Mouse (Mus musculus) neural tube, embryonic 12.5 days (tissue): ENCODE measurements around the gene Tmem191c. TPM values are rescaled to one million over a fixed set of nuclear protein-coding genes. Genes with fewer than 3 reads are reported as not detected.
"Not testable (repeated sequence)": the region's sequence is repeated elsewhere in the genome, so short reads cannot be mapped to it uniquely, and the experiment has no call there.

Source experiments
- ATAC-seq: fragments of 200-750 bp; cut with Nextera tagmentation; 2 replicates; pipeline ENCODE4 v1.8.0; 2017; ENCODE audit warnings: low read depth, mild to moderate bottlenecking, moderate TSS enrichment, moderate library complexity; ENCODE audit not compliant: low FRiP score
- H3K27ac ChIP-seq: fragments of 300-500 bp; sonication (generic); 2 replicates; pipeline ENCODE4 v1.5.1; 2016
- H3K27me3 ChIP-seq: fragments of 300-500 bp; sonication (generic); replicated peaks from 2 replicates; pipeline ENCODE4 v1.6.1; 2016; ENCODE audit warnings: mild to moderate bottlenecking
- H3K36me3 ChIP-seq: fragments of 300-500 bp; sonication (generic); 2 replicates; pipeline ENCODE4 v1.6.1; 2016; ENCODE audit warnings: mild to moderate bottlenecking
- H3K4me1 ChIP-seq: fragments of 300-500 bp; sonication (generic); 2 replicates; pipeline ENCODE4 v1.6.1; 2016
- H3K4me2 ChIP-seq: fragments of 300-500 bp; sonication (generic); replicated peaks from 2 replicates; pipeline ENCODE4 v1.6.1; 2016; ENCODE audit warnings: mild to moderate bottlenecking
- H3K4me3 ChIP-seq: fragments of 300-500 bp; sonication (generic); 2 replicates; pipeline ENCODE4 v1.5.1; 2016
- H3K9ac ChIP-seq: fragments of 300-500 bp; sonication (generic); 2 replicates; pipeline ENCODE4 v1.6.1; 2016; ENCODE audit warnings: mild to moderate bottlenecking
- H3K9me3 ChIP-seq: fragments of 300-500 bp; sonication (generic); 2 replicates; pipeline ENCODE4 v1.6.1; 2016; ENCODE audit warnings: mild to moderate bottlenecking
- WGBS: fragments of 180-500 bp; shearing (Covaris S2); methylation state at CpG from one replicate; pipeline ENCODE4 v1.1.7; 2016; 5-methylcytosine and 5-hydroxymethylcytosine counted together
- polyA plus RNA-seq: library from polyadenylated mRNA; unstranded; fragments of >200 nt; fragmentation: Nextera tagmentation; extraction: Ambion mirVana; gene quantifications from 2 replicates; pipeline ENCODE4 v1.2.1, GENCODE M21; 2016

Tmem191c gene
- 22.8 and 23.1 TPM in 2 replicates for polyA plus RNA-seq

DNA sequence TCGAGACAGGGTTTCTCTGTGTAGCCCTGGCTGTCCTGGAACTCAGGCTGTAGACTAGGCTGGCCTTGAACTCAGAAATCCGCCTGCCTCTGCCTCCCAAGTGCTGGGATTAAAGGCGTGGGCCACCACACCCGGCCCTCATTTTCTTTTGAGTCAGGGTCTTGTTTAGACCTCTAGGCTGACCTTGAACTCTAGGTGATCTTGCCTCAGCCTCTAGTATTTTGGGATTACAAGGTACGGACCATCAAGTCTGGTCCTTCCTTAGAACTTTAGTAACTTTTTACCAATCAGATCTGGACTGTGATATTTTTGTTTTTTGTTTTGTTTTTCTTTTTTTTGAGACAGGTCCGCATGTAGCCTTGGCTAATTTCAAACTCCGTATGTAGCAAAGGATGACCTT lies at the start of gene Tmem191c:
Tmem191c (plus strand) TSS at position 357 of the 400 bp plus-strand sequence.
- ATAC-seq = no peak

DNA sequence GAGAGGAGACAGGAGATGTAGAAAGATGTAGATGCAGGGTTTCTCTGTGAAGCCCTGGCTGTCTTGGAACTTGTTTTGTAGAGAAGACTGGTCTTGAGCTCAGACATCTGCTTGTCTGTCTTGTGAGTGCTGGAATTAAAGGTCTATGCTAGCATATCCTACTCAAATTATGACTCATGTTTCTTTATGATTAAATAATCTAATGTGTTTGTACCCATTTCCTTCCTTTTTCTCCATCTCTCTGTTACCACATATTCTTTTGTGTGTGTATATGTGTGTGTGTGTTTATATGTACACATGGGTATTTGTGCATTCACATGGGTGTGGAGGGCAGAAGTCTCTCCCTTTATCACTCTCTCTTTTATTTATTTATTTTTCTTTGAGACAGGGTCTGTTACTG lies 49.4 kb upstream of the Tmem191c start:
- H3K9me3 ChIP-seq = 0 out of 2 replicates have a peak, but pooled peaks cover 4% of the 10 kb centered on the region
- no peaks in the 10 kb centered on the region for H3K36me3 ChIP-seq
- H3K27ac ChIP-seq = no peak overlapping the region
- no peaks in the 10 kb centered on the region for H3K27me3 ChIP-seq
- no peak overlapping the region for H3K4me2 ChIP-seq
- no peak for ATAC-seq
- H3K9ac ChIP-seq = no peak overlapping the region
- no peak overlapping the region for H3K4me3 ChIP-seq
- H3K4me1 ChIP-seq = no peaks in the 10 kb centered on the region

More for the DNA sequence above, at the start of gene Tmem191c:
- WGBS = 56% methylated on average over 7 of the region's 7 CpGs
- peak within 1 kb of the TSS; percentile 93 for H3K4me2 ChIP-seq
- H3K4me3 ChIP-seq = peak within 1 kb of the TSS; percentile 51
- peaks cover 30% of the 10 kb centered on the region for H3K27me3 ChIP-seq
- H3K27ac ChIP-seq = peak within 1 kb of the TSS; percentile 37; the same call in 1 of the 2 replicates
- peaks cover 21% of the 10 kb centered on the region for H3K4me1 ChIP-seq
- peaks cover 5% of the 10 kb centered on the region; the same call in 1 of the 2 replicates for H3K36me3 ChIP-seq
- peaks cover 4% of the 10 kb centered on the region; the same call in 1 of the 2 replicates for H3K9me3 ChIP-seq
- peak within 1 kb of the TSS; percentile 48 for H3K9ac ChIP-seq

DNA sequence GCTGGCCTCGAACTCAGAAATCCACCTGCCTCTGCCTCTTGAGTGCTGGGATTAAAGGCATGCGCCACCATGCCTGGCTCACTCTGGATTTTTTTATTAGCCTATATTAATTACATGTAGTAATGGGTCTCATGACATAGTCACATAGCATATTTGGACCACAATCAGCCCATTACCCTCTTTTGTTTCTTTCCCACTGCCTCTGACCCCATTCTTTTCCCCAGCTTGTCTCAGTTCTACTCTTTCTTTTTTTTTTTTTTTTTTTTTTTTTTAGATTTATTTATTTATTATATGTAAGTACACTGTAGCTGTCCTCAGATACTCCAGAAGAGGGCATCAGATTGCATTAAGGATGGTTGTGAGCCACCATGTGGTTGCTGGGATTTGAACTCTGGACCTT lies 44.4 kb upstream of the Tmem191c start:
- not testable (repeated sequence) for H3K27ac ChIP-seq, ATAC-seq, H3K9ac ChIP-seq, H3K36me3 ChIP-seq, H3K4me2 ChIP-seq, H3K9me3 ChIP-seq, H3K4me3 ChIP-seq, H3K27me3 ChIP-seq
- peaks cover 23% of the 10 kb centered on the region for H3K4me1 ChIP-seq
- WGBS = 93% methylated on average over 2 of the region's 2 CpGs

DNA sequence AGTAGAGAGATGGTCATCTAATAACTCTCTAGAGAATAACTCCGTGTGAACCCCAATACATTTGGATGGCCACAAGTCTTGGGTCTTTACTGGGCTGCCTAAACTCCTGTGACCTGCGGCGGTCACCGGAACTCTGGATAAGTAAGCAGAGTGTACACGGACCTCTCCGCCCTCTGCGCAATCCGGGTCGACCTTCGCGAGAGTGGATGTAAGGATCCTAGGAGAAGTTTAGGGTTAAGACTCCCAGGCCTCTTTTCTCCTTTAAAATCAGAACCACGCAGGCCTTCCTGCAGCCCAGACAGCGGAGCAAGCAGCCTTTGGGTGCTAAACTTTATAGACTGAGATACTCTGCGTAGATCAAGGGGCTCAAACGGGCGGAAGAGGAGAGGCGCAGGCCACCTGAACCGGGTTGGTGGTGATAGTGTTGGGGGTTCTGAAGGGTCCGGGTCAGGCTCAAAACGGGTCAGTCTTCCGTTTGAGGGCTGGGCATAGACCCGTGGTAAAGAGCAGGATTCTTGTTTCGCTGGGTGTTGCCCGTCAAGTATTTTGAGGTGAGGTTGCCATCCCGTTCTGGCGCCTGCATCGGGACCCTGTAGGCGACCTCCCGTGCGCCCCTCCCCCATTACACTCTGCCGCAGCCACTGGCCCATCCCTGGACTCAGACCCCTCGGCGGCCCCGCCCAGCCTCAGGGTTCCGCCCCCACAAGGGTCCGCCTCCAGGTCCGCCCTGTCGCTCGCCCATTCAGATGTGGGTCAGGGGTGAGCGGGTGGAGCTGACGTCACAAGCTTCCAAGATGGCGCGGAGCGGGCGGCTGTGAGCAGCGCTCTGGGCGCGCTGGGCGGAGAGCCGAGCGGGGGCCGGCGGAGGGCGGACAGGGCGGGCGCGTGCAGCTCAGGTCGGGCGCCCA lies 42.8 kb upstream of the Tmem191c start, which contains the start of gene Hic2:
Hic2 (plus strand) TSS at position 779 of the 908 bp plus-strand sequence.
- H3K27me3 ChIP-seq = no peaks in the 10 kb centered on the region
- peaks cover 29% of the 10 kb centered on the region for H3K4me1 ChIP-seq
- no peaks in the 10 kb centered on the region for H3K36me3 ChIP-seq
- WGBS = 2% methylated on average over 55 of the region's 59 CpGs
- peak within 1 kb of the TSS; percentile 87 for H3K27ac ChIP-seq
- H3K9me3 ChIP-seq = 0 out of 2 replicates have a peak, but pooled peaks cover 4% of the 10 kb centered on the region
- H3K4me2 ChIP-seq = peak within 1 kb of the TSS; percentile 78
- peak within 1 kb of the TSS; percentile 90 for H3K9ac ChIP-seq
- peak; percentile 96 for ATAC-seq
- H3K4me3 ChIP-seq = peak within 1 kb of the TSS; percentile 87

DNA sequence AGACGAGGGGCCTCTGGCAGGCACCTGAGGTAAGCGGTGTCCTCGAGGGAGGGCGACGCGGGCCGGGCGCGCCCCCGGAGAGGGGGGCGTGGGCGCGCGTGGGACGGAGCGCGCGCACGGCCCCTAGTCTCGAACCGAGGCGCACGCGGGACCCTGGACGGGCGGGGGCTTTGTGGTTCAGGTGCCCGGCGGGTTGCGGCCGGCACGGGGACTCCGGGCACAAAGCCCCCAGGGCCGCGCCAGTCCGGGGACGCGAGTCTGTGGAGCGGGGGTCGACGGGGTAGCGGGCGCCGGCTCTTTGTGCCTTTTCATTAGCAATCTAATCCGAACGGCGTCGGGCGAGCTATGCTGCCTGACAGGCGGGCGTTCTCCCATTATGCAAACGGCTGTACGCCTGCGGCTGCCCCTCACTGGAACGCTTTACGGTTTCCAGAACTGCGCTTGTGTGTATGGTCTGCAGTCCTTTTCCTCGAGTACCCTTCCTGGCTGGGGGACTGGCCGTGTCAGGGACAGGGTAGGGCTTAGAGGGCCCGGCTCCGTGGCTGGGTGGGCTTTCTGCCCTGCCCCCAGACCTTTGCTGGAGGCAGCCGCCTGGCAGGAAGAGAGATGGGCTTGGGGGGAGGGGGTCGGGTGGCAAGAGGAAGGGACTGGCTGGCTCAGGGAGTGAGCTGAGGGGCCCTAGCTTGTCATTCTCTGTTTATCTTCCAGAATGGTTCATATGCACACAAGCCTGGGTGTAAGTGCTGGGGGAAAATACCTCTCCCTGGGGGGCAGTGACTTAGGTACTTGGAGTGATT lies 42.0 kb upstream of the Tmem191c start:
- Histone ChIP-seq H3K9me3 (0 out of 2 replicates have a peak, but pooled peaks cover 4% of the 10 kb centered on the region), H3K27me3 (no peaks in the 10 kb centered on the region), H3K4me3 (peak overlapping the region; percentile 87), H3K4me2 (peak overlapping the region; percentile 78), H3K27ac (peak overlapping the region; percentile 87), H3K9ac (peak overlapping the region; percentile 90), H3K36me3 (no peaks in the 10 kb centered on the region), H3K4me1 (peaks cover 33% of the 10 kb centered on the region)
- WGBS = under 1% methylated on average over 61 of the region's 62 CpGs
- peak; percentile 76 for ATAC-seq

DNA sequence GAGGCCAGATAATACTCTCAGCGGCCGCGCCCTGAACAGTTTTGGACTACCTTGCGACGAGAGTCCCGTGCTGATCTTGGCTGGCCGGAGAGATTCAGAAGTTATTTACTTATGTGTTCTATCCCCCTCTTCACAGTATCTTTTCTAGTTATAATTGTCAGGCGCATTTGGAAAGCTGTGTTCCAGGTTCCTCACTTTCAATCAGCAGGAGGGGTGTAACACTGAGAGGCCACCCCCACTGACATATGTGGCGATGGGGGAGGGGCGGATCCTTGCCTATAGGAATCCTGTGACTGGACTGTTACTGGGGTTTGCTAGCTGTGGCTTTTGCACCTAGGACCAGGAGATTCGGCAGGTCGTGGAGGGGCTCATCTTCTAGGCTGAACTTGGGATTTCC lies 41.4 kb upstream of the Tmem191c start:
- H3K27me3 ChIP-seq = no peaks in the 10 kb centered on the region
- WGBS = 2% methylated on average over 12 of the region's 12 CpGs

DNA sequence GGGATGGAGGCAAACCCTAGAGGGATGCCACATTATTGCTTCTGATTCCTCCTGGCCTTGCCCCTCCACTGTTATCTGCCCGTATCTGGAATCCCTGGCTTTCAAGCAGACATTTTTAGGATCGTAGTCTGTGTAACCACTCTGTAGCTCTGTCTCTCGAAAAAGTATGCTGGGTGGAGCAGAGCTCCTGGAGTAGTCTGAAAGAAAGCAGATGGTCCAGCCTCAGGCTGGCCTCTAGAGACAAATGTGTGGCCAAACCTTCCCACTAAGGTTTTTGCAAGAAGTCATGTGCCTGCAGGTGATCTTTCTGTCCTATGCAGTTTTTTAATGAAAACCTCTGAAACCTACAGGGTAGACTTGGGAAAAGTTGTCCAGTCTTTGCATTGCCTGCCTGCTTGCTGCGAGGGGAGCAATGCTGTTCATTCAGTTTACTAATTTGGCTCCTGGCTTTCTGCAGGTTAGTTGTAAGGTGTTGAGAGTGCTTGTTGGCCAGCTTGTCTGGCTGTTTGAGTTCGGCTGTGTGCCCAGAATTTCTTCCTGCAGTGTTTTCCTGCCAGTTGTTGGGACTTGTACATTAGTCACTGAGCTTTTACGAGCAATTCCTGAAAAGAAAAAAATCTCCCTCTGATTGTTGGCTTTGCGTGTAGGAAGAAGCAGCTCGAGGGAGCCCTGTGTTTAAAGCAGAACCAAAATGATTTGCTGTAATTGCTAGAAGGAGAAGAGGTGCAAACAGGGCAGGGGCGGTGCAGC lies 40.8 kb upstream of the Tmem191c start:
- 52% methylated on average over 9 of the region's 9 CpGs for WGBS
- Histone ChIP-seq H3K27ac (no peak overlapping the region), H3K4me1 (peaks cover 35% of the 10 kb centered on the region), H3K36me3 (no peaks in the 10 kb centered on the region), H3K9ac (peak overlapping the region; percentile 90), H3K4me3 (peak overlapping the region; percentile 87), H3K27me3 (no peaks in the 10 kb centered on the region), H3K4me2 (peak overlapping the region; percentile 78), H3K9me3 (no peaks in the 10 kb centered on the region)
- no peak for ATAC-seq

More for the DNA sequence above, 41.4 kb upstream of the Tmem191c start:
- Histone ChIP-seq H3K4me2 (peak overlapping the region; percentile 78), H3K4me3 (peak overlapping the region; percentile 87), H3K9me3 (0 out of 2 replicates have a peak, but pooled peaks cover 4% of the 10 kb centered on the region), H3K4me1 (peaks cover 33% of the 10 kb centered on the region), H3K36me3 (no peaks in the 10 kb centered on the region), H3K9ac (peak overlapping the region; percentile 90), H3K27ac (0 out of 2 replicates have a peak overlapping the region, but pooled peaks have one; percentile 87)
- peak; percentile 22; the same call in 1 of the 2 replicates for ATAC-seq

DNA sequence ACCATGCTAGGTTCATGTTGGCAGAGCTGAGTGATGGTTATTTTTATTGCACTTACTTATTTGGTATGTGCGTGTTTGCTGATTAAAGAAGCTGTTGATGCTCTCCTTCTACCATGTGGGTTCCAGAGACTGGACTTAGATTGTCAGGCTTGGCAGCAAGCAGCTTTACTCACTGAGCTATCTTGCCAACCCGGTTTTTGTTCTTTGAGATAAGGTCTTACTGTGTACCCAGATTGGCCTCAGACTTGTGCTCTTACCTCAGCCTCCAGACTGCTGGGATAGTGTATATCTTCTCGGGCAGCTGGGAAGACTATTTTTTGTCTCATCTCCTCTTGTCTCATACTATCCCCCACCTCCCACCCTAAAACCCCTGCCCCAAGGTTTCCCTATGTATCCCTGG lies 38.2 kb upstream of the Tmem191c start:
- 92% methylated on average over 3 of the region's 3 CpGs for WGBS
- no peak overlapping the region for H3K27ac ChIP-seq
- H3K4me1 ChIP-seq = peaks cover 35% of the 10 kb centered on the region
- H3K4me2 ChIP-seq = no peak overlapping the region
- H3K4me3 ChIP-seq = no peak overlapping the region
- ATAC-seq = no peak
- H3K9ac ChIP-seq = no peak overlapping the region
- no peaks in the 10 kb centered on the region for H3K27me3 ChIP-seq
- H3K9me3 ChIP-seq = no peaks in the 10 kb centered on the region
- no peaks in the 10 kb centered on the region for H3K36me3 ChIP-seq

DNA sequence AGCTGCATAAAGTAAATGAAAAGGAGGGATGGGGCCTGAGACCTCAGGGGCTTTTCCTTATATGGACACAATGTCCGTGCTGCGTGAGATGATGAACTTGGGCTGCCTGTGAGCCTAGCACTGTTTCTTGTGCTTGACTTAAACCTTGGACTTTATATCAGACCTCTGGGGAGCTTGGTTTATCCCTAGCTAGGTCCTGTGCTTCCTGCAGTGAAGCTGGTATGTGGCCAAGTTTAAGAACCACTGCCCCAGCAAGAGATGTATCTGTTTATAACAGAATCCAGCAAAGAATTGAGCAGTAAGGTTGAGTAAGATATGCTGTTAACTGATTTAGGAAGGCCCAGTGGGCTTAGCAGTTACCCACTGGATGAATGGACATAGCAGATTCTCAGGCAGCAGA lies 36.5 kb upstream of the Tmem191c start:
- Histone ChIP-seq H3K4me2 (no peak overlapping the region), H3K27ac (no peak overlapping the region), H3K27me3 (no peaks in the 10 kb centered on the region), H3K9me3 (no peaks in the 10 kb centered on the region), H3K36me3 (no peaks in the 10 kb centered on the region), H3K4me3 (no peak overlapping the region), H3K9ac (no peak overlapping the region), H3K4me1 (peaks cover 34% of the 10 kb centered on the region)
- no peak for ATAC-seq
- WGBS = 83% methylated on average over 2 of the region's 2 CpGs

DNA sequence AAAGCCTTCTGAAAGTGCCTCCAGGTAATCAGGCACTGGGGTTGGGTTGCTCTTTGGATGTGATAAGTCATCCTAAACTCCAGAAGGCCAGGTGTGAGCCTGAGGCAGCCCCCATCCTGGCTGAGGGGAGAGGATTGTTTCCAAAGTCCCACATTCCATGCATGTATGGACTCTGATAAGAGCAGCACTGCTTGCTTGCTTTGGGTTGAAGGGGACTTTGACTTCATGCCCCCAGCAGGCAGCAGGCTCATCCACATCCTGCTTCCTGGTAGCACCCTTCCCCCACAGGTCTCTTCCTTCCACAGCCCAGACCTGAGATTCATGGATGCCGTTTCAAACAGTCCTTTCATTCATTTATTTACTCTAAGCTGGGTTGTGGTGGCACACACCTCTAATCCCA lies 32.1 kb upstream of the Tmem191c start:
- 74% methylated on average over 1 of the region's 1 CpGs for WGBS

DNA sequence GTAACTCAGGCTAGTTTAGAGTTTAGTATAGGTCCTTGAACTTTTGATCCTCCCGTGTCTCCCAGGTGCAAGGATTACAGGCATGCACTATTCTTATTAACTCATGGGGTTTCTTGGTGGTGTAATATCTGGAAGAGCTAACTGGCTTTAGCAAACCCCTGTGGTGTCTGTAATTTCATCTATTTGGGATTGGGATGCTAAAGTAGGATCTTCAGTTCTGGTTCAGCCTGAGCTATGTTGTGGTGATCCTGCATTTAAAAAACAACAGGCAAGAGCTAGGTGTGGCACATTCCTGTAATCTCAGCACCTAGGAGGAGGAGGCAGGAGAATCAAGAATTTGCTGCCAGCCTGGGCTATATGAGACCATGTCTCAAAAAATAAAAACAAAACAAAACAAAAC lies 30.9 kb upstream of the Tmem191c start:
- H3K4me3 ChIP-seq = no peak overlapping the region
- no peaks in the 10 kb centered on the region for H3K36me3 ChIP-seq
- H3K9ac ChIP-seq = no peak overlapping the region
- H3K9me3 ChIP-seq = no peaks in the 10 kb centered on the region
- 0 out of 2 replicates have a peak, but pooled peaks cover 1% of the 10 kb centered on the region for H3K4me1 ChIP-seq
- WGBS = 93% methylated on average over 1 of the region's 1 CpGs
- H3K27me3 ChIP-seq = no peaks in the 10 kb centered on the region
- no peak overlapping the region for H3K4me2 ChIP-seq
- no peak for ATAC-seq
- H3K27ac ChIP-seq = no peak overlapping the region

More for the DNA sequence above, 32.1 kb upstream of the Tmem191c start:
- no peaks in the 10 kb centered on the region for H3K36me3 ChIP-seq
- H3K9me3 ChIP-seq = no peaks in the 10 kb centered on the region
- no peak overlapping the region for H3K27ac ChIP-seq
- no peaks in the 10 kb centered on the region for H3K27me3 ChIP-seq
- ATAC-seq = no peak
- no peak overlapping the region for H3K4me3 ChIP-seq
- no peak overlapping the region for H3K9ac ChIP-seq
- no peak overlapping the region for H3K4me2 ChIP-seq
- H3K4me1 ChIP-seq = peaks cover 4% of the 10 kb centered on the region; the same call in 1 of the 2 replicates
